Mouse (Mus musculus) frontal cortex, postnatal 14 days (tissue): ENCODE measurements around the gene Defb46.

Experiments used
- DNase-seq, 2 experiments: peaks; one replicate each; pipeline ENCODE4 v3.0.0; 2022; ENCODE audit warnings: low spot score in 2 of 2

Defb46 gene

GRCm38 (mm10) chr8:19239616-19240015 is at the start of gene Defb46:
Gene Defb46, plus strand, starts transcription at chr8:19239916.
- no peak for DNase-seq

- DNase-seq: no peak
Observed at GRCm38 (mm10) chr8:19225161-19225560, 14.6 kb upstream of the Defb46 start, which contains the start of gene Defb6. Gene Defb6, plus strand, starts transcription at chr8:19225478.

DNA sequence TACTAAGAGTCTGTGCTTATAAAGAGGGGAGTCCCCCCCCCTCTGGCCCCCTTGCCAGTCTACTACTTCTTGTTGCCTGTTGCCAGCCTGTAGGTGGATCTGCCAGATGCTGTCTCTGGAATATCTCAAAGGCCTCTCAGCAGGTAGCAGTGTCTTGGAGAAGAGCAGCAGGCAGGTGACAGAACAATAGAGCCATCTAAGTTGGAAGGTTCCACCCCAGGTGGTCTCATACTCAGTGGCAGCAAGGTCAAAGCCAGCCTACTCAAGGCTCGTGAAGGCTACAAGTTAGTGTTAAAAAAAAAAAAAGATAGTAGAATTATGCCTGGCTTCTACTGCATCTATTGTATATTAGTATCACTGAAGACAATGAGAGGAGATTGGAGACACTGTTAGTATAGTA is 1.6 kb upstream of the Defb46 start:
- DNase-seq: no peak

DNA sequence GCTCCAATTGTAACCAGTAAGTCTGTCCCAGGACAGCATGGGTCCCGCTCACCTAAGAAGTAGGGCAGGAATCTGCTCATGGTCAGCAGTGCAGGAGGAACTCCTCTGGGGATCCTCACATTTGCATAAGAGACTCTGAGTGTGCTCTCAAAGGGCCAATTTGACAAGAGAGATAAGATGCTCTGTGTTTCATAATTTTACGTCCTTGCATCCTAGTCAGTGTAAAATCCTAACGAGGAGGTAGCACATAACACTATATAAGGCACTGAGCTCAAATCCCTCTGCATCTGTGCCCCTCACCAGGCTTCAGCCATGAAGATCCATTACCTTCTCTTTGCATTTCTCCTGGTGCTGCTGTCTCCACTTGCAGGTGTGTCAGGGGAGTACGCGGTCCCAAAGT is 7.6 kb downstream of the Defb46 start, which contains the start of gene Defb5:
Gene Defb5, plus strand, starts transcription at position 301 of the 400 bp plus-strand sequence.
- no peak for DNase-seq

DNA sequence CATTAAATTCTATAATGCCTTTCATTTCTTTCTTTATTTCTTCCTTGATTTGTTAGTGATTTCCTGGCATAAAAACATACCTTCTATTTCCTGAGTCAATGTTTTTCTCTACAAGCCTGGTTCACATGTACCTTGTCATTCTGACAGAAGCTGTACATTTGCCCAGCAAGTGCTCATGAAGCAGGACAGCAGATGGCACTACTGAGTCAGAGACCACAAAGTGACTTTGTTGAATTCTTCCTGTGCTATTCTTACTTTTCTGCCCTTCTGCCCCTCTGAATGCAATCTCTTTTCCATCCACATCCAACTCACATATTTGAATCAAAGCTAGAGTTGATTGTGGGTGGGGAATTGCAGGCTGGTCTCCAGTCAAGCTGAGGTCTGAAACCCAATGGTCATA is 18.4 kb downstream of the Defb46 start:
- no peak for DNase-seq

DNA sequence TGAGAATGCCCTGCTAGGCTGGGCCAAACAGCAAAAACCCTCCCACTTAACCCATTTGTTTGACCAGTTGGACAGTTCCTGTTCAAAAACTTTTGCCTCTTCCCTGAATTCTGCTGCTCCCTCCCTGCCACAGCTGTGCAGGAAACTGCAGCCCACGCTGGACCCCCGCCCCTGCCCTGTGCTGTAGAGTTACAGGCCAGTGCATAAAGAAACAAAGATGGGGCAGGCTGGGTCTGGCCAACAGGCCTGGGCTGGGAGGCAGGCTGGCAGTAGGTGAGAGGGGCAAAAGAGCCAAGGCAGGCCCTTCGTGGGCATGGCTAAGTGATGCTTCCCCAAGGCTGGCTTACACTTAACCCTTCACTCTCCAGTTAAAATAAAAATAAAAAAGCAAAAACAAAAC is 20.0 kb downstream of the Defb46 start:
- no peak for DNase-seq
